Mouse (Mus musculus): ENCODE measurements around the gene Akr1a1.

DNA sequence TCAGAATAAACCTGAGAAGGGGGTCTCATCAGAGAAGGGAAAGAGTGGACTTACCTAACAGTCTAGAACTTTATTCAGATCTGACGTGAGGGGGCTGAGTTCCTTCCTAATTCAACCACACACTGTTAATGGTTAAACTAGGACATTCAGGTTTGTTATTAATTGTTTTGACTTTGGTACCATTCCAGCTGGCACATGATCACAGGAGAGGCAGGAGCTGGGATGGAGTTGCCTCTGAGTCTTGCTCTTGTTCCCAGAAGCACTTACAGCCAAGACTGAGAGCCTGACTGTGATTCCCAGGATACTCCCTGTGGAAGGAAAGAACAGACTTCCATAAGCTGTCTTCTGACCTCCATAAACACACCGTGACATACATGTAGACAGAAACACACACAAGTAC lies 8.0 kb upstream of the Akr1a1 start:
- TF ChIP-seq CTCF (IDR thresholded peaks at IDR 0.05; ENCODE audit: borderline replicate concordance, extremely low read depth, insufficient read depth, insufficient read length) (no peak), POLR2A (IDR thresholded peaks at IDR 0.05; ENCODE audit: borderline replicate concordance, extremely low read depth, insufficient read depth, insufficient read length, poor library complexity, severe bottlenecking) (no peak)
